Mouse (Mus musculus) lung, embryonic 16.5 days (tissue): ENCODE data around the gene Gm45623. TPM values are rescaled to one million over a fixed set of nuclear protein-coding genes. Genes with fewer than 3 reads are reported as not detected.

Experiments used
- ATAC-seq: fragments of 200-750 bp; cut with Nextera tagmentation; 2 replicates; pipeline ENCODE4 v1.8.0; 2017; ENCODE audit warnings: low read depth, mild to moderate bottlenecking, moderate library complexity
- H3K27ac ChIP-seq: fragments of 300-500 bp; sonication (generic); 2 replicates; pipeline ENCODE4 v1.5.1; 2014; ENCODE audit warnings: mild to moderate bottlenecking, control low read depth, low read length
- H3K27me3 ChIP-seq: fragments of 300-500 bp; sonication (generic); 2 replicates; pipeline ENCODE4 v1.6.1; 2014; ENCODE audit warnings: low read depth, low read length, mixed read lengths; ENCODE audit not compliant: control insufficient read depth, insufficient read depth
- H3K36me3 ChIP-seq: fragments of 300-500 bp; sonication (generic); 2 replicates; pipeline ENCODE4 v1.6.1; 2014; ENCODE audit warnings: low read length; ENCODE audit not compliant: control insufficient read depth, insufficient read depth
- H3K4me1 ChIP-seq: fragments of 300-500 bp; sonication (generic); replicated peaks from 2 replicates; pipeline ENCODE4 v1.6.1; 2014; ENCODE audit warnings: low read length, mixed read lengths; ENCODE audit not compliant: control insufficient read depth, insufficient read depth
- H3K4me2 ChIP-seq: fragments of 300-500 bp; sonication (generic); 2 replicates; pipeline ENCODE4 v1.6.1; 2014; ENCODE audit warnings: low read depth, low read length, control low read depth
- H3K4me3 ChIP-seq: fragments of 300-500 bp; sonication (generic); 2 replicates; pipeline ENCODE4 v1.5.1; 2014; ENCODE audit warnings: mild to moderate bottlenecking, low read length, control low read depth
- H3K9ac ChIP-seq: fragments of 300-500 bp; sonication (generic); 2 replicates; pipeline ENCODE4 v1.6.1; 2014; ENCODE audit warnings: low read length, control low read depth
- H3K9me3 ChIP-seq: fragments of 300-500 bp; sonication (generic); 2 replicates; pipeline ENCODE4 v1.6.1; 2016; ENCODE audit warnings: low read length; ENCODE audit not compliant: control insufficient read depth
- WGBS: fragments of 180-500 bp; shearing (Covaris S2); extraction: QIAGEN DNeasy Blood & Tissue Kit; methylation state at CpG from one replicate; pipeline ENCODE4 v1.1.7; 2014; 5-methylcytosine and 5-hydroxymethylcytosine counted together
- polyA plus RNA-seq: library from polyadenylated mRNA; unstranded; fragments of >200 nt; fragmentation: Nextera tagmentation; extraction: Ambion mirVana; gene quantifications from 2 replicates; pipeline ENCODE4 v1.2.1, GENCODE M21; 2015

The Gm45623 gene
- polyA plus RNA-seq, 1 experiment from 2014 or later: 2.4 TPM

GRCm38 (mm10) chr13:56774304-56774703 is 20.7 kb upstream of the Gm45623 start:
- Histone ChIP-seq H3K4me1 (peaks cover 7% of the 10 kb centered on the region), H3K36me3 (no peaks in the 10 kb centered on the region), H3K4me3 (no peak overlapping the region), H3K4me2 (no peak overlapping the region), H3K27ac (no peak overlapping the region), H3K9me3 (no peaks in the 10 kb centered on the region), H3K9ac (no peak overlapping the region), H3K27me3 (no peaks in the 10 kb centered on the region)
- 51% methylated on average over 5 of the region's 5 CpGs for WGBS
- no peak for ATAC-seq

DNA sequence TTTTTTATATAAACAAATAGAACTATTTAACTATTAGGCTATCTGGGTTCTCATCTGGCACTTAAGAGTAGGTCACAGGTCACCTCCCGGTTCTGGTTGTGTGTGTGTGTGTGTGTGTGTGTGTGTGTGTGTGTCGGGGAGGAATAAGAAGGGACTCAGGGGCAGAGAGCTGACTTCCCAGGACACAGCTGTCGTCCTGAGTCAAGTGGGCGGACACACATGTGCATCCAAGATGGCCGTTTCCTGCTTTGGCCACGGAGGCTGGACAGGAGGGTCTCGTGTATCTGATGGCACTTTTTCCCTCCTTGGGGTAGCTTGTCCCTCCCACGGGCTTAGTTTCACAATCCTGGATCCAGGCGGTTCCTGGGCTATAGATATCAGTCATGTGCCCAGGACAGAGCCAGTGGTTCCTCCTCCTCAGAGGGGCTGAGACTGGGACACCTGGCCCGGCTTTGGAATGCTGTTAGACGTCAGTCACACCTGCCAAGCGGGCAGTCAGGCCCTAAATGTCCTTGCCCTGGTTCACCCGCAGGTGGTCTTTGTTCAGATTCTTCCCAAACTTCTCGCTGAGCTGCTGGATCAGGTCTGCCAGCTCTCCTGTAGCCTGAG is 19.7 kb upstream of the Gm45623 start:
- no peak for ATAC-seq
- H3K27me3 ChIP-seq: no peaks in the 10 kb centered on the region
- H3K4me3 ChIP-seq: no peak overlapping the region
- no peak overlapping the region for H3K4me2 ChIP-seq
- H3K9me3 ChIP-seq: no peaks in the 10 kb centered on the region
- no peak overlapping the region for H3K9ac ChIP-seq
- no peak overlapping the region for H3K27ac ChIP-seq
- peaks cover 7% of the 10 kb centered on the region for H3K4me1 ChIP-seq
- WGBS: 33% methylated on average over 14 of the region's 14 CpGs
- H3K36me3 ChIP-seq: no peaks in the 10 kb centered on the region

DNA sequence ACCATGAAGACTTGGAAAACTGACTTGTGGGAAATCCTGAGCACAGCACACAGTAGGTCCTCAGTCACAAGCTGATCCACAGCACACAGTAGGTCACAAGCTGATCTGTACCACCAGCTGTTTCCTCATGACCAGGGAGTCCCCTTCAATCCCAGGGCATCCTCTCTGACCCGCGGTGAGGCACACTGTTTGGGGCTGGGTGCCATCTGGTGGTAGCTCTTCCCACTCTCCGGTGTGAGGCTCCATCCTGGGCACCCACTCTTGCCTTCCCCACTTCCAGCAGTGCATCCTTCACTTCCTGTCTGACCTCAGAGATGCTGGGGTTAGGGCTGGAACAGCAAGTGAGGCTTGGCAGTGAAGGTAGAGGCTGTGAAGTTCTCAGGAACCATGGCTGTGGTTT is 19.0 kb upstream of the Gm45623 start:
- Histone ChIP-seq H3K36me3 (no peaks in the 10 kb centered on the region), H3K4me2 (no peak overlapping the region), H3K27ac (no peak overlapping the region), H3K9ac (no peak overlapping the region), H3K4me1 (peaks cover 7% of the 10 kb centered on the region), H3K4me3 (no peak overlapping the region), H3K27me3 (no peaks in the 10 kb centered on the region), H3K9me3 (no peaks in the 10 kb centered on the region)
- no peak for ATAC-seq
- 33% methylated on average over 3 of the region's 3 CpGs for WGBS

DNA sequence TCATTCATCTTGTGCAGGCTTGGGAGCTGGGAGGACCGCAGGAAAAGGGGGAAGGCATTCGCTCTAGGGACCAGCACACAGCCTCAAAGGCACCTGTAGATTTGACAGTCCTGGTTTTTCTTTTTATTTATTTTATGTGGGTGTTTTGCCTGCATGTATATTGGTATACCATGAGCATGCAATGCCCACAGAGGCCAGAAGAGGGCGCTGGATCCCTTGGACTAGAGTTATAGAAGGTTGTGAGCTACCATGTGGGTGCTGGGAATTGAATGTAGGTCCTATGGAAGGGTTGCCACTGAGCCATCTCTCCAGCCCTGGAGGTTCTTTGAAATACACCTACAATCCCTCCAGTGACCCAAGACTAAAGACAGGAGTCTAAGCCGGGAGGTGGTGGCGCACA is 17.2 kb upstream of the Gm45623 start:
- no peak overlapping the region for H3K4me2 ChIP-seq
- ATAC-seq: no peak
- no peaks in the 10 kb centered on the region for H3K27me3 ChIP-seq
- H3K9ac ChIP-seq: no peak overlapping the region
- peaks cover 12% of the 10 kb centered on the region for H3K4me1 ChIP-seq
- 59% methylated on average over 5 of the region's 5 CpGs for WGBS
- no peak overlapping the region for H3K27ac ChIP-seq
- H3K4me3 ChIP-seq: no peak overlapping the region
- no peaks in the 10 kb centered on the region for H3K36me3 ChIP-seq
- no peaks in the 10 kb centered on the region for H3K9me3 ChIP-seq

- Histone ChIP-seq H3K4me2 (no peak overlapping the region), H3K4me3 (no peak overlapping the region), H3K9me3 (no peaks in the 10 kb centered on the region), H3K27ac (no peak overlapping the region), H3K36me3 (no peaks in the 10 kb centered on the region), H3K27me3 (no peaks in the 10 kb centered on the region), H3K4me1 (peaks cover 18% of the 10 kb centered on the region), H3K9ac (no peak overlapping the region)
- ATAC-seq: no peak
- 41% methylated on average over 1 of the region's 1 CpGs for WGBS
Observed at GRCm38 (mm10) chr13:56770136-56770578, 16.5 kb upstream of the Gm45623 start.

- Histone ChIP-seq H3K9ac (no peak overlapping the region), H3K36me3 (no peaks in the 10 kb centered on the region), H3K27me3 (no peaks in the 10 kb centered on the region), H3K27ac (no peak overlapping the region), H3K4me3 (no peak overlapping the region), H3K4me1 (peaks cover 22% of the 10 kb centered on the region), H3K4me2 (no peak overlapping the region), H3K9me3 (no peaks in the 10 kb centered on the region)
- ATAC-seq: no peak
- 38% methylated on average over 4 of the region's 4 CpGs for WGBS
Observed at GRCm38 (mm10) chr13:56769431-56769830, 15.8 kb upstream of the Gm45623 start.

GRCm38 (mm10) chr13:56766211-56766610 is 12.6 kb upstream of the Gm45623 start:
- WGBS: 34% methylated on average over 5 of the region's 5 CpGs
- Histone ChIP-seq H3K4me1 (peaks cover 22% of the 10 kb centered on the region), H3K9me3 (no peaks in the 10 kb centered on the region), H3K4me2 (no peak overlapping the region), H3K27me3 (no peaks in the 10 kb centered on the region), H3K9ac (no peak overlapping the region), H3K4me3 (no peak overlapping the region), H3K36me3 (no peaks in the 10 kb centered on the region), H3K27ac (peak overlapping the region; percentile 23; the same call in 1 of the 2 replicates)
- no peak for ATAC-seq

- 24% methylated on average over 25 of the region's 25 CpGs for WGBS
- Histone ChIP-seq H3K4me1 (peaks cover 22% of the 10 kb centered on the region), H3K27ac (peak overlapping the region; percentile 61), H3K9me3 (no peaks in the 10 kb centered on the region), H3K27me3 (no peaks in the 10 kb centered on the region), H3K4me3 (peak overlapping the region; percentile 30), H3K9ac (peak overlapping the region; percentile 38), H3K4me2 (peak overlapping the region; percentile 58), H3K36me3 (no peaks in the 10 kb centered on the region)
- ATAC-seq: peak; percentile 55
Observed at GRCm38 (mm10) chr13:56765284-56766032, 11.8 kb upstream of the Gm45623 start.

GRCm38 (mm10) chr13:56762446-56763229 is 9.0 kb upstream of the Gm45623 start:
- no peaks in the 10 kb centered on the region for H3K27me3 ChIP-seq
- WGBS: 31% methylated on average over 13 of the region's 13 CpGs
- H3K4me2 ChIP-seq: no peak overlapping the region
- no peak overlapping the region for H3K9ac ChIP-seq
- H3K27ac ChIP-seq: no peak overlapping the region
- no peaks in the 10 kb centered on the region for H3K36me3 ChIP-seq
- H3K4me1 ChIP-seq: peaks cover 26% of the 10 kb centered on the region
- ATAC-seq: no peak
- H3K4me3 ChIP-seq: no peak overlapping the region
- H3K9me3 ChIP-seq: no peaks in the 10 kb centered on the region
